Mouse (Mus musculus): ENCODE data around the gene Mtap. TPM values are rescaled to one million over a fixed set of nuclear protein-coding genes. Genes with fewer than 3 reads are reported as not detected.

The Mtap gene
- polyA plus RNA-seq, 1 experiment from 2014 or later: 29.1 TPM

- WGBS: 98% methylated on average over 5 of the region's 5 CpGs
- Histone ChIP-seq H3K9me3 (ENCODE audit: control insufficient read depth, low read length) (0 out of 2 replicates have a peak, but pooled peaks cover 2% of the 10 kb centered on the region), H3K4me3 (ENCODE audit: low read length) (no peak overlapping the region), H3K9ac (ENCODE audit: low read depth, low read length) (no peak overlapping the region), H3K36me3 (ENCODE audit: control insufficient read depth, insufficient read depth, low read length) (peaks cover 13% of the 10 kb centered on the region), H3K4me1 (ENCODE audit: control insufficient read depth, insufficient read depth, low read depth, low read length) (no peaks in the 10 kb centered on the region), H3K27ac (ENCODE audit: low read depth, low read length) (no peak overlapping the region), H3K27me3 (replicated peaks; ENCODE audit: control insufficient read depth, insufficient read depth, low read length) (no peaks in the 10 kb centered on the region), H3K4me2 (ENCODE audit: low read length) (no peak overlapping the region)
- no peak for ATAC-seq
These were observed 43.2 kb downstream of the Mtap start for GRCm38 (mm10) chr4:89180121-89180520.

DNA sequence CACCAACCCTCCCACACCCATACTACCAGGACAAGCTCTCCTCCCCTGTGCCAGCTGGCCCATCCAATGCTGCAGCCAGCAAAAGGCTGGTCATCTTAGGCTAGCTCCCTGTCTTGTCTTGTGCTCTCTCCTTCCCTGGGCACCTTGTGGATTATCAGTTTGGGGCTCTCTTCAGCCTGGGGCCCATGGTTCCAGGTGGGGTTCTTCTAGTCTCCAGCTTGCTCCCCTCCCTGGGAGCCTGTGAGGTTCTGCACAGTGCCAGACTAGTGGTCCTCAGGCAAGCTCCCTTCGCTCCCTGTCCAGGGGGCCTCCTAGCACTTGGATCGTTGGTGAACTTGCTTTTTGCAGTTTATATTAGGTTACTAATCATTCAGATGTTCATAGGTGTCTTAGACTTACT lies 44.7 kb downstream of the Mtap start:
- WGBS: 97% methylated on average over 2 of the region's 2 CpGs
- no peak for ATAC-seq

DNA sequence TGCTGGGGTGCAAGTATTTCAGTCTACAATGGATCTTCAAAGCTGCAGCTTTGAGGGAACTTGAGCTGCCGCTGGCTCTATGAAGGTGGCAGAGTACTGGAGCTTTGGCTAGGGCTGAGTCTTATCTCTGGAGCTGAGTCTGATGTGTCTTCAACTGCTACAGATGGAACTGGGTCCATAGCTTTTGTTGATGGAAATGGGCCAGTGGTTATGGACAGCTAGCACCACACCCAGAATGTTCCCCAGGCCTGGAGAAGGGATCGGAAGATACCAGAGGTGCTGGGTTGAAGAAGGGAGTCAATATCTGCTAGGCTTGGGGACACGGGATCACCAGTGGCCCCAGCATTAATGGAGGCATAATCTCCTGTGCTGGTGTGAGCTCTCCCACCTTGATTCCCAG lies 45.6 kb downstream of the Mtap start:
- no peaks in the 10 kb centered on the region for H3K4me1 ChIP-seq (ENCODE audit: control insufficient read depth, insufficient read depth, low read depth, low read length)
- no peak overlapping the region for H3K27ac ChIP-seq (ENCODE audit: low read depth, low read length)
- H3K4me3 ChIP-seq (ENCODE audit: low read length): no peak overlapping the region
- no peaks in the 10 kb centered on the region for H3K27me3 ChIP-seq (replicated peaks; ENCODE audit: control insufficient read depth, insufficient read depth, low read length)
- WGBS: 93% methylated on average over 3 of the region's 3 CpGs
- H3K4me2 ChIP-seq (ENCODE audit: low read length): no peak overlapping the region
- no peak overlapping the region for H3K9ac ChIP-seq (ENCODE audit: low read depth, low read length)
- H3K36me3 ChIP-seq (ENCODE audit: control insufficient read depth, insufficient read depth, low read length): peaks cover 5% of the 10 kb centered on the region
- ATAC-seq: no peak
- 0 out of 2 replicates have a peak, but pooled peaks cover 2% of the 10 kb centered on the region for H3K9me3 ChIP-seq (ENCODE audit: control insufficient read depth, low read length)

More for the DNA sequence above, 44.7 kb downstream of the Mtap start:
- no peak overlapping the region for H3K4me3 ChIP-seq (ENCODE audit: low read length)
- H3K27ac ChIP-seq (ENCODE audit: low read depth, low read length): no peak overlapping the region
- H3K4me2 ChIP-seq (ENCODE audit: low read length): no peak overlapping the region
- H3K9me3 ChIP-seq (ENCODE audit: control insufficient read depth, low read length): 0 out of 2 replicates have a peak, but pooled peaks cover 2% of the 10 kb centered on the region
- no peaks in the 10 kb centered on the region for H3K27me3 ChIP-seq (replicated peaks; ENCODE audit: control insufficient read depth, insufficient read depth, low read length)
- H3K36me3 ChIP-seq (ENCODE audit: control insufficient read depth, insufficient read depth, low read length): peaks cover 5% of the 10 kb centered on the region
- no peak overlapping the region for H3K9ac ChIP-seq (ENCODE audit: low read depth, low read length)
- H3K4me1 ChIP-seq (ENCODE audit: control insufficient read depth, insufficient read depth, low read depth, low read length): no peaks in the 10 kb centered on the region

- Histone ChIP-seq H3K36me3 (ENCODE audit: control insufficient read depth, insufficient read depth, low read length) (no peaks in the 10 kb centered on the region), H3K27me3 (replicated peaks; ENCODE audit: control insufficient read depth, insufficient read depth, low read length) (no peaks in the 10 kb centered on the region), H3K4me2 (ENCODE audit: low read length) (no peak overlapping the region), H3K9me3 (ENCODE audit: control insufficient read depth, low read length) (no peaks in the 10 kb centered on the region), H3K9ac (ENCODE audit: low read depth, low read length) (no peak overlapping the region), H3K4me1 (ENCODE audit: control insufficient read depth, insufficient read depth, low read depth, low read length) (no peaks in the 10 kb centered on the region), H3K27ac (ENCODE audit: low read depth, low read length) (no peak overlapping the region), H3K4me3 (ENCODE audit: low read length) (no peak overlapping the region)
- ATAC-seq: no peak
- WGBS: 92% methylated on average over 4 of the region's 4 CpGs
These were observed 58.6 kb downstream of the Mtap start for GRCm38 (mm10) chr4:89195481-89195880.

DNA sequence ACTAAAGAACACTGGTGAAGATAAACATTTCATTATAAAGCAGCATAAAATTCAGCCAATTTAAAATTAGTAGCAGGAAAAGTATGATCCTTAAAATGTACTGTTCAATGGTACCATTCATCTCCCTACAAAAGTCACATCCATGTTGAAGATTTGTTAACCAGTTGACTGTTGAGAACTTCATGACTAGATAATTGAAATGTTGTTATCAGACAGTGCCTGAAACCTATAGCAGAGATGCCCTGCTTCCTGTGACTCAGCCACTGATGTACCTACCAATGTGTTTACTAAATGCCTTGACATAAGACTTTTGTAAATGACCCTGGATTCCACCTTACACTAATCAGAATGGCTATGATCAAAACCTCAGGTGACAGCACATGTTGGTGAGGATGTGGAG lies 60.2 kb downstream of the Mtap start:
- Histone ChIP-seq H3K4me2 (ENCODE audit: low read length) (no peak overlapping the region), H3K9ac (ENCODE audit: low read depth, low read length) (no peak overlapping the region), H3K9me3 (ENCODE audit: control insufficient read depth, low read length) (no peaks in the 10 kb centered on the region), H3K27me3 (replicated peaks; ENCODE audit: control insufficient read depth, insufficient read depth, low read length) (no peaks in the 10 kb centered on the region), H3K4me1 (ENCODE audit: control insufficient read depth, insufficient read depth, low read depth, low read length) (no peaks in the 10 kb centered on the region), H3K4me3 (ENCODE audit: low read length) (no peak overlapping the region), H3K36me3 (ENCODE audit: control insufficient read depth, insufficient read depth, low read length) (no peaks in the 10 kb centered on the region), H3K27ac (ENCODE audit: low read depth, low read length) (no peak overlapping the region)
- ATAC-seq: no peak

- Histone ChIP-seq H3K27ac (ENCODE audit: low read depth, low read length) (no peak overlapping the region), H3K4me3 (ENCODE audit: low read length) (no peak overlapping the region), H3K27me3 (replicated peaks; ENCODE audit: control insufficient read depth, insufficient read depth, low read length) (no peaks in the 10 kb centered on the region), H3K36me3 (ENCODE audit: control insufficient read depth, insufficient read depth, low read length) (no peaks in the 10 kb centered on the region), H3K9me3 (ENCODE audit: control insufficient read depth, low read length) (no peaks in the 10 kb centered on the region), H3K4me2 (ENCODE audit: low read length) (no peak overlapping the region), H3K4me1 (ENCODE audit: control insufficient read depth, insufficient read depth, low read depth, low read length) (no peaks in the 10 kb centered on the region), H3K9ac (ENCODE audit: low read depth, low read length) (no peak overlapping the region)
- no peak for ATAC-seq
- 88% methylated on average over 1 of the region's 1 CpGs for WGBS
These were observed 63.9 kb downstream of the Mtap start for GRCm38 (mm10) chr4:89200806-89201205.

DNA sequence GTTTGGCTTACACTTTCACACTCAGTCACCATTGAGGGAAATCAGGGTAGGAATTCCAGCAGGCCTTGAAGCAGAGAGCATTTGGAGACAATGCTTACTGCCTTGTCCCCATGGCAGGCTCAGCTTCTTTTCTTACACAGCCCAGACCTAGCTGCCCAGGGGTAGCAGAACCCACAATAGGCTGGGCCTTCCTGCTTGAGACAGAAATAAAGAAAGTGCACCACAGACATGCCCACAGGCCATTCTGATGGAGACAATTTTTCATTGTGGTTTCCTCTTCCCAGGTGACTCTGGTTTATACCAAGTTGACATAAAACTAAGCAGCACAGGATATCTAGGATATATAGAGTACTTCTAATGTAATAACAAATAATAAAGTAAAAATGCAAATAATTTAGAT lies 72.4 kb downstream of the Mtap start:
- Histone ChIP-seq H3K27ac (ENCODE audit: low read depth, low read length) (no peak overlapping the region), H3K9me3 (ENCODE audit: control insufficient read depth, low read length) (no peaks in the 10 kb centered on the region), H3K4me2 (ENCODE audit: low read length) (no peak overlapping the region), H3K4me1 (ENCODE audit: control insufficient read depth, insufficient read depth, low read depth, low read length) (no peaks in the 10 kb centered on the region), H3K27me3 (replicated peaks; ENCODE audit: control insufficient read depth, insufficient read depth, low read length) (no peaks in the 10 kb centered on the region), H3K9ac (ENCODE audit: low read depth, low read length) (no peak overlapping the region), H3K36me3 (ENCODE audit: control insufficient read depth, insufficient read depth, low read length) (no peaks in the 10 kb centered on the region), H3K4me3 (ENCODE audit: low read length) (no peak overlapping the region)
- ATAC-seq: no peak

- Histone ChIP-seq H3K36me3 (ENCODE audit: control insufficient read depth, insufficient read depth, low read length) (no peaks in the 10 kb centered on the region), H3K9me3 (ENCODE audit: control insufficient read depth, low read length) (no peaks in the 10 kb centered on the region), H3K27me3 (replicated peaks; ENCODE audit: control insufficient read depth, insufficient read depth, low read length) (no peaks in the 10 kb centered on the region), H3K4me3 (ENCODE audit: low read length) (no peak overlapping the region), H3K4me1 (ENCODE audit: control insufficient read depth, insufficient read depth, low read depth, low read length) (no peaks in the 10 kb centered on the region), H3K27ac (ENCODE audit: low read depth, low read length) (no peak overlapping the region), H3K9ac (ENCODE audit: low read depth, low read length) (no peak overlapping the region), H3K4me2 (ENCODE audit: low read length) (no peak overlapping the region)
- WGBS: 85% methylated on average over 7 of the region's 7 CpGs
- no peak for ATAC-seq
These were observed 73.4 kb downstream of the Mtap start for GRCm38 (mm10) chr4:89210314-89210713.

GRCm38 (mm10) chr4:89212178-89212577 lies 75.3 kb downstream of the Mtap start:
- H3K27me3 ChIP-seq (replicated peaks; ENCODE audit: control insufficient read depth, insufficient read depth, low read length): no peaks in the 10 kb centered on the region
- no peak overlapping the region for H3K27ac ChIP-seq (ENCODE audit: low read depth, low read length)
- ATAC-seq: no peak
- 86% methylated on average over 3 of the region's 3 CpGs for WGBS
- H3K9ac ChIP-seq (ENCODE audit: low read depth, low read length): no peak overlapping the region
- no peaks in the 10 kb centered on the region for H3K36me3 ChIP-seq (ENCODE audit: control insufficient read depth, insufficient read depth, low read length)
- no peaks in the 10 kb centered on the region for H3K4me1 ChIP-seq (ENCODE audit: control insufficient read depth, insufficient read depth, low read depth, low read length)
- no peaks in the 10 kb centered on the region for H3K9me3 ChIP-seq (ENCODE audit: control insufficient read depth, low read length)
- H3K4me2 ChIP-seq (ENCODE audit: low read length): no peak overlapping the region
- no peak overlapping the region for H3K4me3 ChIP-seq (ENCODE audit: low read length)

All from hindbrain, embryonic 16.5 days (tissue).